Mouse (Mus musculus) liver, embryonic 16.5 days (tissue): ENCODE data around the gene Olfr1253. TPM values are rescaled to one million over a fixed set of nuclear protein-coding genes. Genes with fewer than 3 reads are reported as not detected.

Experiments used
- ATAC-seq: fragments of 200-750 bp; cut with Nextera tagmentation; 2 replicates; pipeline ENCODE4 v1.8.0; 2017; ENCODE audit warnings: low read depth, mild to moderate bottlenecking, moderate number of reproducible peaks, moderate library complexity
- H3K27ac ChIP-seq: fragments of 300-500 bp; sonication (generic); 2 replicates; pipeline ENCODE4 v1.5.1; 2014; ENCODE audit warnings: mild to moderate bottlenecking, low read length
- H3K27me3 ChIP-seq: fragments of 300-500 bp; sonication (generic); 2 replicates; pipeline ENCODE4 v1.6.1; 2014; ENCODE audit warnings: low read depth, low read length, mixed read lengths; ENCODE audit not compliant: control insufficient read depth, insufficient read depth
- H3K36me3 ChIP-seq: fragments of 300-500 bp; sonication (generic); 2 replicates; pipeline ENCODE4 v1.6.1; 2014; ENCODE audit warnings: mild to moderate bottlenecking; ENCODE audit not compliant: control insufficient read depth, insufficient read depth
- H3K4me1 ChIP-seq: fragments of 300-500 bp; sonication (generic); 2 replicates; pipeline ENCODE4 v1.6.1; 2014; ENCODE audit warnings: low read depth, low read length, mixed read lengths; ENCODE audit not compliant: control insufficient read depth
- H3K4me2 ChIP-seq: fragments of 300-500 bp; sonication (generic); 2 replicates; pipeline ENCODE4 v1.6.1; 2014; ENCODE audit warnings: low read depth, low read length, mixed read lengths
- H3K4me3 ChIP-seq: fragments of 300-500 bp; sonication (generic); 2 replicates; pipeline ENCODE4 v1.5.1; 2014; ENCODE audit warnings: low read depth, mild to moderate bottlenecking, low read length
- H3K9ac ChIP-seq: fragments of 300-500 bp; sonication (generic); 2 replicates; pipeline ENCODE4 v1.6.1; 2014; ENCODE audit warnings: low read depth, low read length
- H3K9me3 ChIP-seq: fragments of 300-500 bp; sonication (generic); replicated peaks from 2 replicates; pipeline ENCODE4 v1.6.1; 2016; ENCODE audit warnings: low read length; ENCODE audit not compliant: control insufficient read depth
- WGBS: fragments of 180-500 bp; shearing (Covaris S2); extraction: QIAGEN DNeasy Blood & Tissue Kit; methylation state at CpG from one replicate; pipeline ENCODE4 v1.1.7; 2014; ENCODE audit not compliant: insufficient replicate concordance; 5-methylcytosine and 5-hydroxymethylcytosine counted together
- polyA plus RNA-seq: library from polyadenylated mRNA; unstranded; fragments of >200 nt; fragmentation: Nextera tagmentation; extraction: Ambion mirVana; gene quantifications from 2 replicates; pipeline ENCODE4 v1.2.1, GENCODE M21; 2015

Olfr1253 gene
- polyA plus RNA-seq: not detected in 2 replicates

GRCm38 (mm10) chr2:89756990-89757389, at the start of gene Olfr1253:
Gene Olfr1253 (minus strand): TSS chr2:89757090.
- no peak for ATAC-seq
- no peak within 1 kb of the TSS for H3K4me3 ChIP-seq
- H3K4me2 ChIP-seq: no peak within 1 kb of the TSS
- H3K27ac ChIP-seq: no peak within 1 kb of the TSS
- WGBS: 53% methylated on average over 1 of the region's 1 CpGs
- no peaks in the 10 kb centered on the region for H3K36me3 ChIP-seq
- no peak within 1 kb of the TSS for H3K9ac ChIP-seq
- H3K9me3 ChIP-seq: no peaks in the 10 kb centered on the region
- H3K27me3 ChIP-seq: no peaks in the 10 kb centered on the region
- no peaks in the 10 kb centered on the region for H3K4me1 ChIP-seq

- no peak for ATAC-seq
- 62% methylated on average over 3 of the region's 3 CpGs for WGBS
- H3K4me1 ChIP-seq: no peaks in the 10 kb centered on the region
- no peak overlapping the region for H3K4me2 ChIP-seq
- H3K27me3 ChIP-seq: no peaks in the 10 kb centered on the region
- no peaks in the 10 kb centered on the region for H3K36me3 ChIP-seq
- H3K27ac ChIP-seq: no peak overlapping the region
- H3K4me3 ChIP-seq: no peak overlapping the region
- H3K9me3 ChIP-seq: no peaks in the 10 kb centered on the region
- H3K9ac ChIP-seq: no peak overlapping the region
Observed at GRCm38 (mm10) chr2:89799583-89799982, 42.7 kb upstream of the Olfr1253 start.

- no peaks in the 10 kb centered on the region for H3K36me3 ChIP-seq
- no peak within 1 kb of the TSS for H3K27ac ChIP-seq
- no peaks in the 10 kb centered on the region for H3K27me3 ChIP-seq
- H3K4me1 ChIP-seq: no peaks in the 10 kb centered on the region
- no peak for ATAC-seq
- no peak within 1 kb of the TSS for H3K9ac ChIP-seq
- H3K4me2 ChIP-seq: no peak within 1 kb of the TSS
- H3K9me3 ChIP-seq: no peaks in the 10 kb centered on the region
- no peak within 1 kb of the TSS for H3K4me3 ChIP-seq
Observed at GRCm38 (mm10) chr2:89793519-89793918, 36.6 kb upstream of the Olfr1253 start, which contains the start of gene Olfr1254. Gene Olfr1254 (minus strand): TSS chr2:89793619.

GRCm38 (mm10) chr2:89724912-89725311, 32.0 kb downstream of the Olfr1253 start, which contains the start of gene Olfr1252:
Gene Olfr1252 (minus strand): TSS chr2:89725012.
- Histone ChIP-seq H3K27ac (no peak within 1 kb of the TSS), H3K4me2 (no peak within 1 kb of the TSS), H3K9ac (no peak within 1 kb of the TSS), H3K36me3 (no peaks in the 10 kb centered on the region), H3K27me3 (no peaks in the 10 kb centered on the region), H3K4me1 (no peaks in the 10 kb centered on the region), H3K9me3 (no peaks in the 10 kb centered on the region), H3K4me3 (no peak within 1 kb of the TSS)
- WGBS: 29% methylated on average over 1 of the region's 1 CpGs
- ATAC-seq: no peak

Other genes starting within 250 kb of the Olfr1253 start
- not detected in 2 replicates for gene Olfr1243, start 225.6 kb downstream of the Olfr1253 start, polyA plus RNA-seq
- not detected in 2 replicates for gene Olfr1245, start 178.6 kb downstream of the Olfr1253 start, polyA plus RNA-seq
- gene Olfr1246, start 163.9 kb downstream of the Olfr1253 start, polyA plus RNA-seq: not detected in 2 replicates
- gene Olfr1247, start 143.0 kb downstream of the Olfr1253 start, polyA plus RNA-seq: not detected in 2 replicates
- gene Olfr1248, start 138.8 kb downstream of the Olfr1253 start, polyA plus RNA-seq: not detected in 2 replicates
- gene Olfr1249, start 122.1 kb downstream of the Olfr1253 start, polyA plus RNA-seq: not detected in 2 replicates
- gene Olfr1250, start 95.6 kb downstream of the Olfr1253 start, polyA plus RNA-seq: not detected in 2 replicates
- not detected in 2 replicates for gene Olfr1251, start 85.2 kb downstream of the Olfr1253 start, polyA plus RNA-seq
- gene Olfr1252, start 32.1 kb downstream of the Olfr1253 start, polyA plus RNA-seq: not detected in 2 replicates
- gene Olfr1254, start 36.5 kb upstream of the Olfr1253 start, polyA plus RNA-seq: not detected in 2 replicates
- gene Olfr1255, start 55.0 kb upstream of the Olfr1253 start, polyA plus RNA-seq: not detected in 2 replicates
- not detected in 2 replicates for gene Olfr1256, start 84.5 kb upstream of the Olfr1253 start, polyA plus RNA-seq
- not detected in 2 replicates for gene Olfr48, start 91.1 kb upstream of the Olfr1253 start, polyA plus RNA-seq
- not detected in 2 replicates for gene Olfr1257, start 121.3 kb upstream of the Olfr1253 start, polyA plus RNA-seq
- gene Olfr1258, start 170.2 kb upstream of the Olfr1253 start, polyA plus RNA-seq: not detected in 2 replicates
- not detected in 2 replicates for gene Olfr1259, start 191.6 kb upstream of the Olfr1253 start, polyA plus RNA-seq
- gene Olfr1260, start 217.2 kb upstream of the Olfr1253 start, polyA plus RNA-seq: not detected in 2 replicates
- gene Olfr1261, start 234.1 kb upstream of the Olfr1253 start, polyA plus RNA-seq: not detected in 2 replicates
- not detected in 2 replicates for gene Olfr1262, start 243.1 kb upstream of the Olfr1253 start, polyA plus RNA-seq